Mouse (Mus musculus) forebrain, embryonic 14.5 days (tissue): ENCODE results near the gene Rfxank. TPM values are rescaled to one million over a fixed set of nuclear protein-coding genes. Genes with fewer than 3 reads are reported as not detected.

ENCODE experiments used
- ATAC-seq: fragments of 200-750 bp; cut with Nextera tagmentation; 2 replicates; pipeline ENCODE4 v1.8.0; 2017; ENCODE audit warnings: mild to moderate bottlenecking, moderate library complexity
- DNase-seq: peaks from one replicate; pipeline ENCODE4 v3.0.0-alpha.2; 2015; ENCODE audit warnings: low spot score
- H3K27ac ChIP-seq: fragments of 300-500 bp; sonication (generic); 2 replicates; pipeline ENCODE4 v1.5.1; 2014; ENCODE audit warnings: low read depth, mild to moderate bottlenecking, control low read depth, low read length, moderate library complexity
- H3K27me3 ChIP-seq: fragments of 300-500 bp; sonication (generic); replicated peaks from 2 replicates; pipeline ENCODE4 v1.6.1; 2014; ENCODE audit warnings: low read length, control low read depth, mixed read lengths; ENCODE audit not compliant: control insufficient read depth, insufficient read depth
- H3K36me3 ChIP-seq: fragments of 300-500 bp; sonication (generic); 2 replicates; pipeline ENCODE4 v1.6.1; 2014; ENCODE audit warnings: low read length, control low read depth; ENCODE audit not compliant: control insufficient read depth, insufficient read depth
- H3K4me1 ChIP-seq: fragments of 300-500 bp; sonication (generic); 2 replicates; pipeline ENCODE4 v1.6.1; 2014; ENCODE audit warnings: antibody characterized with exemption, low read length, control low read depth; ENCODE audit not compliant: control insufficient read depth, insufficient read depth
- H3K4me2 ChIP-seq: fragments of 300-500 bp; sonication (generic); 2 replicates; pipeline ENCODE4 v1.6.1; 2014; ENCODE audit warnings: mild to moderate bottlenecking, control low read depth, low read length
- H3K4me3 ChIP-seq: fragments of 300-500 bp; sonication (generic); 2 replicates; pipeline ENCODE4 v1.5.1; 2014; ENCODE audit warnings: low read depth, low read length, control low read depth
- H3K9ac ChIP-seq: fragments of 300-500 bp; sonication (generic); 2 replicates; pipeline ENCODE4 v1.6.1; 2014; ENCODE audit warnings: mild to moderate bottlenecking, low read length, control low read depth, moderate library complexity
- H3K9me3 ChIP-seq: fragments of 300-500 bp; sonication (generic); replicated peaks from 2 replicates; pipeline ENCODE4 v1.6.1; 2016; ENCODE audit warnings: low read length, control low read depth, mixed read lengths; ENCODE audit not compliant: control insufficient read depth
- WGBS: fragments of 180-500 bp; shearing (Covaris S2); extraction: QIAGEN DNeasy Blood & Tissue Kit; methylation state at CpG from one replicate; pipeline ENCODE4 v1.1.7; 2014; 5-methylcytosine and 5-hydroxymethylcytosine counted together
- polyA plus RNA-seq: library from polyadenylated mRNA; unstranded; fragments of >200 nt; fragmentation: Nextera tagmentation; extraction: Ambion mirVana; gene quantifications from 2 replicates; pipeline ENCODE4 v1.2.1, GENCODE M21; 2014

The Rfxank gene
- polyA plus RNA-seq, 1 experiment from 2014 or later = 9.2 TPM

- DNase-seq (no peak), ATAC-seq (peak; percentile 43; the same call in 1 of the 2 replicates)
- no peak overlapping the region for H3K4me3 ChIP-seq
- H3K4me2 ChIP-seq = no peak overlapping the region
- WGBS = 18% methylated on average over 6 of the region's 6 CpGs
- peaks cover 98% of the 10 kb centered on the region for H3K36me3 ChIP-seq
- H3K4me1 ChIP-seq = peaks cover 3% of the 10 kb centered on the region; the same call in 1 of the 2 replicates
- no peaks in the 10 kb centered on the region for H3K9me3 ChIP-seq
- no peak overlapping the region for H3K9ac ChIP-seq
- H3K27ac ChIP-seq = no peak overlapping the region
- no peaks in the 10 kb centered on the region for H3K27me3 ChIP-seq
These were observed 34.4 kb downstream of the Rfxank start for GRCm38 (mm10) chr8:70104506-70104905.

GRCm38 (mm10) chr8:70100241-70100640, 38.7 kb downstream of the Rfxank start:
- Histone ChIP-seq H3K4me3 (no peak overlapping the region), H3K27ac (no peak overlapping the region), H3K9ac (no peak overlapping the region), H3K9me3 (peaks cover 4% of the 10 kb centered on the region; the same call in 1 of the 2 replicates), H3K4me1 (peaks cover 3% of the 10 kb centered on the region; the same call in 1 of the 2 replicates), H3K27me3 (no peaks in the 10 kb centered on the region), H3K4me2 (no peak overlapping the region), H3K36me3 (peaks cover 98% of the 10 kb centered on the region)
- DNase-seq = no peak
- WGBS = 91% methylated on average over 8 of the region's 8 CpGs
- ATAC-seq = no peak

- H3K4me3 ChIP-seq = no peak overlapping the region
- no peaks in the 10 kb centered on the region for H3K27me3 ChIP-seq
- DNase-seq (no peak), ATAC-seq (no peak)
- H3K4me1 ChIP-seq = no peaks in the 10 kb centered on the region
- peaks cover 4% of the 10 kb centered on the region; the same call in 1 of the 2 replicates for H3K9me3 ChIP-seq
- H3K4me2 ChIP-seq = no peak overlapping the region
- no peak overlapping the region for H3K27ac ChIP-seq
- H3K9ac ChIP-seq = no peak overlapping the region
- peaks cover 98% of the 10 kb centered on the region for H3K36me3 ChIP-seq
- 83% methylated on average over 8 of the region's 8 CpGs for WGBS
These were observed 39.7 kb downstream of the Rfxank start for GRCm38 (mm10) chr8:70099276-70099675.

GRCm38 (mm10) chr8:70092786-70093185, 46.2 kb downstream of the Rfxank start:
- H3K27ac ChIP-seq = no peak overlapping the region
- no peak for ATAC-seq
- 62% methylated on average over 8 of the region's 8 CpGs for WGBS

GRCm38 (mm10) chr8:70089296-70089960, 49.5 kb downstream of the Rfxank start:
- 60% methylated on average over 9 of the region's 9 CpGs for WGBS
- H3K36me3 ChIP-seq = peaks cover 10% of the 10 kb centered on the region
- no peak overlapping the region for H3K9ac ChIP-seq
- ATAC-seq (no peak), DNase-seq (peak; percentile 34)
- no peak overlapping the region for H3K27ac ChIP-seq
- no peak overlapping the region for H3K4me3 ChIP-seq
- no peak overlapping the region for H3K4me2 ChIP-seq
- H3K4me1 ChIP-seq = peaks cover 4% of the 10 kb centered on the region
- no peaks in the 10 kb centered on the region for H3K9me3 ChIP-seq
- H3K27me3 ChIP-seq = peaks cover 44% of the 10 kb centered on the region

More at GRCm38 (mm10) chr8:70092786-70093185, 46.2 kb downstream of the Rfxank start:
- no peak overlapping the region for H3K4me3 ChIP-seq
- H3K9ac ChIP-seq = no peak overlapping the region
- DNase-seq = no peak
- H3K9me3 ChIP-seq = no peaks in the 10 kb centered on the region; the same call in 1 of the 2 replicates
- peaks cover 44% of the 10 kb centered on the region for H3K36me3 ChIP-seq
- H3K4me1 ChIP-seq = peaks cover 4% of the 10 kb centered on the region
- H3K4me2 ChIP-seq = no peak overlapping the region
- H3K27me3 ChIP-seq = peaks cover 11% of the 10 kb centered on the region

GRCm38 (mm10) chr8:70087836-70088650, 50.9 kb downstream of the Rfxank start:
- Histone ChIP-seq H3K9me3 (no peaks in the 10 kb centered on the region), H3K4me2 (peak overlapping the region; percentile 77), H3K27ac (no peak overlapping the region), H3K27me3 (peaks cover 58% of the 10 kb centered on the region), H3K4me3 (peak overlapping the region; percentile 37), H3K9ac (peak overlapping the region; percentile 56), H3K4me1 (peaks cover 6% of the 10 kb centered on the region), H3K36me3 (no peaks in the 10 kb centered on the region)
- DNase-seq = peak; percentile 77
- ATAC-seq = peak; percentile 78
- WGBS = 3% methylated on average over 56 of the region's 56 CpGs

- H3K9me3 ChIP-seq = no peaks in the 10 kb centered on the region
- 4% methylated on average over 7 of the region's 7 CpGs for WGBS
- no peaks in the 10 kb centered on the region for H3K36me3 ChIP-seq
- no peak for DNase-seq
- ATAC-seq = no peak
- H3K27me3 ChIP-seq = peaks cover 62% of the 10 kb centered on the region
- H3K4me1 ChIP-seq = peaks cover 6% of the 10 kb centered on the region
- no peak overlapping the region for H3K4me3 ChIP-seq
- H3K9ac ChIP-seq = no peak overlapping the region
- no peak overlapping the region for H3K27ac ChIP-seq
- H3K4me2 ChIP-seq = no peak overlapping the region
These were observed 51.7 kb downstream of the Rfxank start for GRCm38 (mm10) chr8:70087237-70087636.

- Histone ChIP-seq H3K27me3 (peaks cover 62% of the 10 kb centered on the region), H3K4me3 (no peak overlapping the region), H3K36me3 (no peaks in the 10 kb centered on the region), H3K4me1 (peaks cover 6% of the 10 kb centered on the region), H3K27ac (no peak overlapping the region), H3K9me3 (no peaks in the 10 kb centered on the region), H3K4me2 (no peak overlapping the region), H3K9ac (no peak overlapping the region)
- no peak for DNase-seq
- ATAC-seq = no peak
- 39% methylated on average over 1 of the region's 1 CpGs for WGBS
These were observed 52.8 kb downstream of the Rfxank start for GRCm38 (mm10) chr8:70086151-70086550.
